Mouse (Mus musculus): ENCODE measurements around the gene Kctd21.

GRCm38 (mm10) chr7:97328891-97329588 lies 3.1 kb upstream of the Kctd21 start:
- TF ChIP-seq CTCF (IDR thresholded peaks at IDR 0.05; ENCODE audit: borderline replicate concordance, insufficient read depth, low read length) (no peak), POLR2A (IDR thresholded peaks at IDR 0.05; ENCODE audit: low read depth, low read length) (no peak)
